Mouse (Mus musculus): ENCODE measurements at regions not wholly inside any gene's neighbourhood (a gene's known extent, or its start where the extent isn't known, plus 50 kb on each side); places are given as distances from the start of the nearest gene placed in this dataset.

GRCm38 (mm10) chr4:95191654-95192406, 139.8 kb upstream of the Jun start:
- no peak for TF ChIP-seq GATA1 (IDR thresholded peaks at IDR 0.05; ENCODE audit: low read length)

- TF ChIP-seq GATA1 (IDR thresholded peaks at IDR 0.05; ENCODE audit: low read length), result no peak
These were observed 140.5 kb upstream of the Jun start for GRCm38 (mm10) chr4:95192562-95192961.

DNA sequence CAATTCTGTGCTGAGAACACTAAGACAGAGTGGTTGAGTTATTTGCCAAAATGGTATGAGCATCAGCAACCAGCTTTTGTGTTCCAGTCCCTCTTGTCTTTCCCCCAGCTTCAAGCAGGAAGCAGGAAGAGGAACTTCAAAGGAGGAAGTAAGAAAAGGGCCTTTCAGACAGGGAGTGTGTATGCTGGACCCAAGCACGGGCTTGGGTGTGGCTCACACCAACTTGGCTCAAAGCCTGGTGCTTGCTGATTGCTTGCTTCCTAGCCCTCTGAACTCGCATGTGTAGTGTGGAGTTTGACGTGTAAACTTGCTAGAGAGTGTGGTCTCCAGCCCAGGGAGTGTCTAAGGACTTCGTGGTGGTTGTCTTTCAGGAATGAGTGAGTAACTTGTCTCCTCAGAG, 141.0 kb upstream of the Jun start:
- no peak for TF ChIP-seq GATA1 (IDR thresholded peaks at IDR 0.05; ENCODE audit: low read length)

DNA sequence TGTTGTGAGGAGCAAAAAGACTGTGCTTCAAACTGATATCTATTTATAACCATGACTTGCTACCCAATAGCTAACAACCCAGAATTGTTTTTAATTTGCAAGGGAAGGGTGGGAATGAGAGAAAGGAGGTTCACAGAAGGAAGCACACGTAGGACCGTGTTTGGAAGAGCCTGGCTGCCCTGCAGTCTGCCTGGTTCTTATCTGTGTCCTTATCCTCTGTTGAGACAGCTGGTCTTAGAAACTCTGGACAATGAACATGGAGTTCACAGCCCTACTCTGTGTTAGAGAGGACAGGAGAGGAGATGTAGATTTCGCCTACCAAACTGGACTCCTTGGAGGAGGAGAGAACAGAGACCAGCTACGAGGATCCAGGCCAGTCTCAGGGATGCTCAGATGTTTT, 141.5 kb upstream of the Jun start:
- no peak for TF ChIP-seq GATA1 (IDR thresholded peaks at IDR 0.05; ENCODE audit: low read length)

GRCm38 (mm10) chr4:95194621-95195455, 142.8 kb upstream of the Jun start:
- TF ChIP-seq GATA1 (IDR thresholded peaks at IDR 0.05; ENCODE audit: low read length), result no peak

DNA sequence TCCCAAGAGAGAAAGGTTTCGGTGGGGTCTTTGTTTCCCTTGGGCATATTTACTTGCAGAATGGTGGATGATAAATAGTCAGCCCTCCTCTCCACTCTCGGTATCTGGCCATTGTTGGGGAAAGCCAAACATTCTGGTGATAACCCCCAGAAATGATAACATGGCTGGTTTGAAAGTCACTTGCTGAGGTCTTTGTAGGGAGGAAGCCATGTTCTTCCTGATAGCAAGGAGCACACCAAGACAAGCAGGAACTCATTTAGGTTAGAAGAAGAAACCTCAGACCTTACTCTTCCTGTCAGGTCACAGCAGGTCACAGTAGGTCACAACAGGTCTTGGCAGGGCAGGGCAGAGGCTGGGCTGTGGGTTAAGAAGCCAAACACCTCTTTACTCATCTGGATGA, 144.1 kb upstream of the Jun start:
- TF ChIP-seq GATA1 (IDR thresholded peaks at IDR 0.05; ENCODE audit: low read length), result no peak

DNA sequence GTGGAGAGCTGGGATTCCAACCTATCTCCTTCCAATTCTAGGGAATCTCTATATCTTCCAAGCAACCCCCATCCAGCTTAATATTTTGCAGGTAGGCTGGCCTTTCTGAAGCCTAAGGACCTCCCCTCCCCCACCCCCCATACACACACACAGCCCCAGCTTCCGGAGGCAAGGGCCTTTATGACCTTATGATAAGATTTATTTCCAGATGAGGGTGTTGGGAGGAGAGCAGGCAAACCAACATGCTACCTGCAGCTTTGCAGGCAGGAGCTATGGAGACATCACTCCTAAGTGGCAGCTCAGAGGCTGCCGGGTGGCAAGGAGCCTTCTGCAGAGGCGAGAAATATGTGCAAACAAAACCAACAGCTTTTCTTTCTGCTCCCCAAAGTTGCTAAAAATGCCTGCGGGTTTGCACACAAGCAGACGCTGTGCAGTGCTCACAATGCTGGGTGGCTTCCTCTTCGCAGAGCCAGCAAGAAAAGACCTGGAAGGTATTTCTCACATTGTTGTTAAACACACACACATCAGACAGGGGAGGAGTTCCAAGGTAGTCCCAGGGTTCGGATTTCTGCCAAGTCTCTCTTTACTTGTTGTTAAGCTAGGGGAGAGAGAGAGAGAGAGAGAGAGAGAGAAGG, 145.2 kb upstream of the Jun start:
- no peak for TF ChIP-seq GATA1 (IDR thresholded peaks at IDR 0.05; ENCODE audit: low read length)

DNA sequence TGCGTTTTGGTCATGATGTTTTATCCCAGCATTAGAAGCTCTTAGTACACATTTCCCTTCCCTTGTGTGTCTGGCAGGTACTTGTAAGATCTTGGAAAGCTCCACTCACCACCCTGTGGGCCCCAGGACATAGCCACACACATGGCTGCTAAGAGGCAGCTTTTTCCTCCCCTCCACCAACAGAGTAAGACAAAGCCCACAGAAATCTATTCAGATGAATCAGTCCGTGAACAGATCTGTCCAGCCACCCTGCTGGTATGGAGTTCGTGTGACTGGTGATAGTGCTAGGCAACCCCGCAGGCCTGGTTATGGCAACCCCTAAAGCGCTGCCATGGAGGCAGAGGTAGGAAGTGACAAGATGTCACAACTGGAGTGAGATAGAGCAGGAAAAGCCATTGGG, 147.4 kb upstream of the Jun start:
- TF ChIP-seq GATA1 (IDR thresholded peaks at IDR 0.05; ENCODE audit: low read length), result no peak

- no peak for TF ChIP-seq GATA1 (IDR thresholded peaks at IDR 0.05; ENCODE audit: low read length)
These were observed 148.1 kb upstream of the Jun start for GRCm38 (mm10) chr4:95200130-95200529.

GRCm38 (mm10) chr4:95202478-95202877, 150.5 kb upstream of the Jun start:
- TF ChIP-seq GATA1 (IDR thresholded peaks at IDR 0.05; ENCODE audit: low read length), result no peak

DNA sequence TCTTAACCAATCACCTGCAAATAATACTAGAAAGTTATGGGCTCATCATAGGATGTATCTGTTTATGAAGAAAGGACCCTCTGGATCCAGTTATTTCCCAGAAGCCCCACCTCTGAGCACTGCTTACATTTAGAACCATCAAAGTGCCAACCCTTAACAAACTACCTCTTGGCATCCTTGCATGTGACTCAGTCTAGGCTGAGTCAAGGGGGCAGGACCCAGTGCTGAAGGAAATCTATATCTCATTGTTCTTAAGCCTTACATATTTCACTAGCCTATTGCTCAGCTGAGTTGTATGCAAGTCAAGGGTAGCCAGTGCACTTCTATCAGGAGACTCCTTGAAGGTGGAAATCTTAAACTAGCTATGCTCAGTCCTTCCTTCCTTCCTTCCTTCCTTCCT, 151.6 kb upstream of the Jun start:
- no peak for TF ChIP-seq GATA1 (IDR thresholded peaks at IDR 0.05; ENCODE audit: low read length)

- TF ChIP-seq GATA1 (IDR thresholded peaks at IDR 0.05; ENCODE audit: low read length), result no peak
These were observed 153.3 kb upstream of the Jun start for GRCm38 (mm10) chr4:95205372-95205771.

DNA sequence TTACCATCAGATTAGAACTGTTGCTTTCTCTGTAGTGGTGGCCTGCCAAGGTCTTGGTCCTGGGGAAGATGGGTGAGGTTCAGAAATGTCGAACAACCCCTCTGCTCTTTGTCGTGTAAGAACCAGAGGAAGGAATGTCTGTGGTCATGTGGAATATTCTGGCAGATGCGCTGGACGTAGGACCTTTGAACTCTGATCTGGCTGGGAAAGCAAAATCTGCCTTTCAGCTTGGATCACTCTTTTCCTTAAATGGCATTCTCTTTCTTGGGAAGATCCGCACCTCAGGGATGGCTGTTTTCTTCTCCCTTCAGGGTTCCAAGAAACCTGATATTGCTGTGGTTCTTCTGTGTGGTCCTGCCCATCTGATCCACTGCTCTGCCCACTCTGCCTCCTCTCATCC, 155.8 kb upstream of the Jun start:
- TF ChIP-seq GATA1 (IDR thresholded peaks at IDR 0.05; ENCODE audit: low read length), result no peak

DNA sequence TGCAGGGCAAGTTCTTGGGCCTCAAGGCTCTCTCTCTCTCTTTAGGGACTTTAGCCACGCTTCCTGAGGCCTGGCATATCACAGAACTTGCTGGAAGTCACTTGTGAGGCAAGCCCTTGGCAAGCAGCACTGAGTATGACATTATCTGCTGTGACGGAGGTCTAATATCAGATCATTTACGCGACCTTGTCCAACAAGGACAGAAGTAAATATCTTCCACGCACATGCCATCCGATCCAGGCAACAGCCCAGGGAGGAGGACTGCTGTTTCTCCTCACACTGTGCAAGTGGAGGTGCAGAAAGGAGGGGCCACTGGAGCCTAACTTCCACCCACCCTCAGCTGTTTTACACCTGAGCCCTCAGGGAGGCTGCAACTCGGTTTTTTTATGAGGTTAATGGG, 156.8 kb upstream of the Jun start:
- TF ChIP-seq GATA1 (IDR thresholded peaks at IDR 0.05; ENCODE audit: low read length), result no peak

DNA sequence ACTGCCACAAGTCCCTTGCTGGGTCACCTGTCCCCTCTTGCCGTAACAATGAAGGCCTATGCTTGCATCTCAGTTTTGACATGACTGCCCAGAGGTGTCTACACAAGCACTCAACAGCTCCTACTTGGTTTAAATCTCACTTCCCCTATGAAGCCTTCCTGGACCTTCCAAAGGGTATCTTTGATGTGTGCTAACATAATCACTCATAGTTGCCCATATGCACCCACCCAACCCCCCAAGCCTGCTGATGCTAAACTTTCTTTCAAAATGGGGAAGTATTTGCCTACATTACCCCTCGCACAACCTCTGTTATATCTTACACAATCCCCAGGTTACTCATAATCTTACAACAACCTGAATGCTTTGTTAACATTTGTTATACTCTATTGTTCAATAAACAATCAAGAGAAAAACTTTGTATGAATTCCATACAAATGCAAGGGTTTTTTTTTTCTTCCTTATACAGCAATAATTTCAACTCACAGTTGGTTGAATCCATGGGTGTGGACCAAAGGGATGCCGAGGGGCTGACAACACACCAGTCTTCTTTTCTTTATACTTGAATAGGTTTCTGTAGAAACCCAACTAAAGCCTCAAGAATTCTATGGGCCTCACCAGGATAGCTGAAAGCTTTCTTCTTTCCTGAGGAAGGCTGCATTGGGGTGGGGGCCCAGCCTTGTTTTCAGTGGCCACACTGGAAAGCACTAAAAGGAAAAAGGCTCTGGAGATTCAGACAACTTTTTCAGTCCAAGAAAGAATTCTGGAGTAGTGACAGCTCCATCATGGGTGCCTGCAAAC, 157.5 kb upstream of the Jun start:
- no peak for TF ChIP-seq GATA1 (IDR thresholded peaks at IDR 0.05; ENCODE audit: low read length)

- no peak for TF ChIP-seq GATA1 (IDR thresholded peaks at IDR 0.05; ENCODE audit: low read length)
These were observed 160.5 kb upstream of the Jun start for GRCm38 (mm10) chr4:95212561-95212960.

Measured in G1E-ER4 (cell line).